Mouse (Mus musculus) adrenal gland, postnatal 14 days (tissue): Measurements from ENCODE around the gene Card10. TPM values are rescaled to one million over a fixed set of nuclear protein-coding genes. Genes with fewer than 3 reads are reported as not detected.
"Not testable (repeated sequence)": the region's sequence is repeated elsewhere in the genome, so short reads cannot be mapped to it uniquely, and the experiment has no call there.

Experiments
- DNase-seq: peaks from one replicate; pipeline ENCODE4 v3.0.0; 2021; ENCODE audit warnings: mixed read lengths
- long read RNA-seq, 2 experiments: library from polyadenylated mRNA; stranded (forward); transcript quantifications; one replicate each; pipeline ENCODE4 v2.0.0; 2021
- total RNA-seq: library from RNA; stranded (reverse); gene quantifications from 2 replicates; pipeline ENCODE4 v1.2.3, GENCODE M21; 2021

Gene Card10
- total RNA-seq: 10.6 and 12.7 TPM in 2 replicates
- long read RNA-seq, experiment 1, full-length matches to known transcripts: 3 of 4 reads
- long read RNA-seq, experiment 1, partial matches to known transcripts: 0 of 4 reads
- long read RNA-seq, experiment 1, other reads (novel, unspliced or antisense): 1 of 4 reads
- long read RNA-seq, experiment 2, full-length matches to known transcripts: 5 of 9 reads
- long read RNA-seq, experiment 2, partial matches to known transcripts: 3 of 9 reads
- long read RNA-seq, experiment 2, other reads (novel, unspliced or antisense): 1 of 9 reads

GRCm38 (mm10) chr15:78802776-78803391 lies at the start of gene Card10:
TSS of gene Card10 (minus strand) at chr15:78803042.
- DNase-seq: peak; percentile 70

- peak; percentile 95 for DNase-seq
Measured at GRCm38 (mm10) chr15:78851505-78852153, 48.8 kb upstream of the Card10 start.

GRCm38 (mm10) chr15:78850944-78851343 lies 48.1 kb upstream of the Card10 start:
- no peak for DNase-seq

- DNase-seq: no peak
Measured at GRCm38 (mm10) chr15:78850059-78850824, 47.4 kb upstream of the Card10 start.

GRCm38 (mm10) chr15:78849485-78849884 lies 46.6 kb upstream of the Card10 start:
- no peak for DNase-seq

- peak; percentile 93 for DNase-seq
Measured at GRCm38 (mm10) chr15:78848467-78848866, 45.6 kb upstream of the Card10 start.

GRCm38 (mm10) chr15:78846805-78847204 lies 44.0 kb upstream of the Card10 start:
- not testable (repeated sequence) for DNase-seq

GRCm38 (mm10) chr15:78846352-78846751 lies 43.5 kb upstream of the Card10 start:
- no peak for DNase-seq

GRCm38 (mm10) chr15:78845867-78846266 lies 43.0 kb upstream of the Card10 start:
- DNase-seq: peak; percentile 71

GRCm38 (mm10) chr15:78845321-78845720 lies 42.5 kb upstream of the Card10 start:
- peak; percentile 56 for DNase-seq

GRCm38 (mm10) chr15:78844791-78845190 lies 41.9 kb upstream of the Card10 start:
- peak; percentile 92 for DNase-seq

- peak; percentile 57 for DNase-seq
Measured at GRCm38 (mm10) chr15:78843581-78844469, 41.0 kb upstream of the Card10 start.

GRCm38 (mm10) chr15:78842371-78843163 lies 39.7 kb upstream of the Card10 start, which contains the start of gene Cdc42ep1:
TSS of gene Cdc42ep1 (plus strand) at chr15:78842624.
- DNase-seq: peak; percentile 87

GRCm38 (mm10) chr15:78841161-78841790 lies 38.4 kb upstream of the Card10 start:
- DNase-seq: no peak

- DNase-seq: no peak
Measured at GRCm38 (mm10) chr15:78840751-78841150, 37.9 kb upstream of the Card10 start.

GRCm38 (mm10) chr15:78840241-78840640 lies 37.4 kb upstream of the Card10 start:
- peak; percentile 54 for DNase-seq

GRCm38 (mm10) chr15:78839744-78840143 lies 36.9 kb upstream of the Card10 start:
- DNase-seq: no peak

GRCm38 (mm10) chr15:78836086-78836621 lies 33.3 kb upstream of the Card10 start:
- peak; percentile 74 for DNase-seq

- peak; percentile 71 for DNase-seq
Measured at GRCm38 (mm10) chr15:78835200-78836085, 32.6 kb upstream of the Card10 start.
